Mouse (Mus musculus): ENCODE results near the gene Patj. TPM values are rescaled to one million over a fixed set of nuclear protein-coding genes. Genes with fewer than 3 reads are reported as not detected.

Gene Patj
- polyA plus RNA-seq, 1 experiment, result not detected

DNA sequence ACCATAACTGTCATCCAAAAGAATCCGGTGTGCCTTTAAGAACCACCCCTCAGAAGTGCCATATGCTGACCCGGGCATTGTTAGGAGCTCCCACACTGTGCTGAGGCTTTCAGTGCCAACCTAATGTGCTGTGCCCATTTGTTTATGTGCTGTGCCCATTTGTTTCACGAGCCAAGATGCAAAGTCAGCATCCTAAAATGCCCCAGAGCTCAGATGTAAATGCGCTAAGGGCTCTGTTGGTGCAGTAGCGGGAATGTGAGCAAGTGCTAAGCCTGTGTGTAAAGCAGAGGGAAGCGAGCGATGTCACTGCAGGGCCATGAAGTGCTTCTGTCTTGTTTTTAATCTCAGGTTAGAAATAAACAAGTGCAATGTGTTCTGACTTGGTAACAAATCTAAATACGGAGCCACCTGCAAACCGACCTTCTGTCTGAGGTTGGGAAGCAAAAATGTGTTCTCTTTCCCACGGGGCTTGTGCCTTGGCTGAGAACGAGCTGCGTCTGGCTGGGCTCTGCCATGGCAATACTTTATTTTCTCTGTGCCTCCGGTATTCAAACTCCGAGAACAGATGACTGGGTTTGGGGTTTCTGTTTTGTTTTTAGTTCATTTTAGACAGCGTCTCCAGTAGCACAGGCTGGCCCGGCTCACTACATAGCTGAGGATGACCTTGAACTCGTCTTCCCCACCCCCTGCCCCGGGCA is 239.7 kb downstream of the Patj start:
- no peak for TF ChIP-seq GATA1 (IDR thresholded peaks at IDR 0.05; ENCODE audit: low read length)

DNA sequence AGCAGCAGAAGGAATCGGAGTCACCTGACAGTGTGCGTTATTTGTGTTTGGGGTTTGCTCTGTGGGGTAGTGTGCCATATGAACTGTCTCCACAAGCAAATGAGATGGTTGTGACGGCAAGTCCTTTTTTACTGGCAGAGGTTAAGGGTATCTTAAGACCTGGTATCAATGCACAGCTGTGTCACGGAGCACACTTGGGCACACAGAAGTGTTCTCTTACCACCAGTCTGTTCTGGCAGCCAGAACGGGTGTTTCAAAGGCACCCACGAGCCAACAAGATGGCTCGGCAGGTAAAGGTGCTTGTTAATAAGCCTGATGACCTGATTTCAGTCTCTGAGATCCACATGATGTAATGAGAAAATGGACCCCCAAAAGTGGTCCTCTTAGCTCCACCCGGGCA is 243.1 kb downstream of the Patj start:
- TF ChIP-seq GATA1 (IDR thresholded peaks at IDR 0.05; ENCODE audit: low read length), result no peak

DNA sequence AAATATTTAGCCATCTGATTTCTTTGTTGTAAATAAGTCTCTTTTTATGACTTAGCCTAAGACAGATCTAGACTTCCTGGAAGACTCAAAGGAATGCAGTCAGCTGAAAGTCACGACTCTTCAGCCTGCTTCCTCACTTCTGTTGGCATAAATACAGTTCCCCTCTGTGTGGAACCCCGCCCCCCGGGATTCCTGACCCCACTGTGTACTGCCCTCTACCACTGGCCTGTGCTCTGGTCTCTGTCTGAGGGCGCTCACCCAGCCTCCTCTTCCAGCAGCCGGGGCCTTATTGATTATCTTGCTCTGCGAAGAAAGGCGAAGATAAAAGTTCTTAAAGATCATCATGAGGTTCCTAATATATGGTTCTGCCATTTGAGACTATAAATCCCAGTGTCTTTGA is 258.1 kb downstream of the Patj start:
- no peak for TF ChIP-seq GATA1 (IDR thresholded peaks at IDR 0.05; ENCODE audit: low read length)

DNA sequence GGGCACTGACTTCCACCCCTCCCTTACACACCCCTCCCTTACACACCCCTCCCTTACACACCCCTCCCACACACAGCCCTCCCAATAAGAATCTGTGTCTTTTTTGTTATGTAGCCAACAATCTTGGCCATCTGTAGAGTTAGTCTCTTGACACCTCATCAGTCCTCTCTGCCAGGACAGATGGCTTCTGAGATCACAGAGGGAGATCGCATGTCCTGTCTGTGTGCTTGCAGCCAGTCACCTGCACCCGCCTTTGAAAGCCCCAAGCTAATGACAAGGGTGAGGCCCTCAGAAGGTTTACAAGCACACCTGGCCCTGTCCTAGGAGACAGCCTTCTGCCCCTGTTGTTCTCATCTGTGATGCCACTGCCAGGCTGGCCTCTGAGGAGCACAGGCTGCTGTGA is 258.8 kb downstream of the Patj start:
- TF ChIP-seq GATA1 (IDR thresholded peaks at IDR 0.05; ENCODE audit: low read length), result no peak

DNA sequence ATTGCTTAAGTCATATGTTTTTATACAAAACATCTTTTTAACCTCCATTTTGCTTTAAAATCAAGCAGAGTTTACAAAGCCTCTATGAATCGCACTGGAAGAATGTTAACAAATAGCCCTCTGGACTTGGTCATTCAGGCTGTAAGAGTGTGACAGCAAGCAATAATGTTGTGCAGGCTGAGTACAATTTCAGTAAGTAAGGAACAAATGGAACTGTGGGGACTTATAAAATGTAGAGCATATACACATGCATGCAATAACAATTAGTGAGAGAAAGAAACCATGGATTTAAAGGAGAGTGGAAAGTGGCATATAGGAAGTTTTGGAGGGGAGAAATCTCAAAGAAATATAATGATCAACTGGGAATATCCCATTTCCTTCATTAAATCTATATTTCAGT is 261.2 kb downstream of the Patj start:
- TF ChIP-seq GATA1 (IDR thresholded peaks at IDR 0.05; ENCODE audit: low read length), result no peak

DNA sequence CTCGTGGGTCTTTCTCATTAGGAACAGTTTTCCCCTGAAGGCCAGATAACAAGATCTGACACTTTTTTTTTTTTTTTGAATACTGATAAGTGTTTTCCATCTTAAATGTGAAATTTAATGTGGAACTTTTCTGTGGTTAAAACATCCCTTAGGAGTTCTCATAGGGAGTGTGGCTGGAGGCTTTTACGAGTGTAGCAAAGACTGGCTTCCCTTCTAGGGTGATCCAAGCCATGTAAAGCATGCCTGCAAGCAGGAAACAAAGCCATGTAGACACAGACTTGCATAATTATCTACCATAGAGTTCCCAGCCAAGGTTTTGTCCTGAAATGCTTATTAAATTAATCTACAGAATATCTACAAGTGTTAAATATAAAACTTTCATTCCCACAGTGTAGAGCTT is 263.4 kb downstream of the Patj start:
- no peak for TF ChIP-seq GATA1 (IDR thresholded peaks at IDR 0.05; ENCODE audit: low read length)

DNA sequence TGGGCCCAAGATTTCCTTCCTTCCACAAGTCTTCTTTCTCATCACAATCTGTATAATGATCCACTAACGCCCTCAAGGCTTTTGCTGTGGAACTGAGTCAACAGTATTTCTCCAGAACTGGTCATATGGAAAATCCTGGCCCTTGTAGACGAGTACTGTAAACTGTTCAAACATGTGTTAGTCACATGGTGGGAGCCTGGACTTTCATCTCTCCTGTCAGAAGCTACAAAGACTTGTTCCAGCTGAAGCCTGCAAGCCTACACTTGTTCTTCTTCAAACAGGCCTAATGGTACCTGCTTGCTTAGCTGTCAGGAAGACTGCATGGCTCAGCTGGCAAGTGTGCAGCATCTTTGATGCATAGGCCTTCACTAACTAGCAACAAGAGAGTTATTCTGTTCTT is 264.9 kb downstream of the Patj start:
- no peak for TF ChIP-seq GATA1 (IDR thresholded peaks at IDR 0.05; ENCODE audit: low read length)

DNA sequence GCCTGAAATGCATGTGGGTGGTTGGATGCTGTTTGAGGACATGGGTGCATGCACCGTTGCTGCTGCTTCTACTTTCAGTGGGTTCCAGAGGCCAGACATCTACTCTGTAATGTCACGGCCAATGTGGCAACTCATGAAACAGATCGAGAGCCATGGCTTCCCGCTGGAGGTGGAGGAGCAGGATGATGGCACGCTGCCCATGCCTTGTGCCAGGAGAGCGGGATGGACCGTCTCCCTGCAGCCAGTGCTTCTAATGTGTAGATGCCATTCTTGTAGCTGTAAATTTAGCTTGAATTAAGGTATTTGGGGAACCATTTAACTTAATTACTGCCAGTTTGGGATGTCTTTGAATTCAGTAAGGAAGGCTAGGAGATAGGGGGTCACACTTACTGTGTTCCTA is 270.3 kb downstream of the Patj start:
- TF ChIP-seq GATA1 (IDR thresholded peaks at IDR 0.05; ENCODE audit: low read length), result no peak

DNA sequence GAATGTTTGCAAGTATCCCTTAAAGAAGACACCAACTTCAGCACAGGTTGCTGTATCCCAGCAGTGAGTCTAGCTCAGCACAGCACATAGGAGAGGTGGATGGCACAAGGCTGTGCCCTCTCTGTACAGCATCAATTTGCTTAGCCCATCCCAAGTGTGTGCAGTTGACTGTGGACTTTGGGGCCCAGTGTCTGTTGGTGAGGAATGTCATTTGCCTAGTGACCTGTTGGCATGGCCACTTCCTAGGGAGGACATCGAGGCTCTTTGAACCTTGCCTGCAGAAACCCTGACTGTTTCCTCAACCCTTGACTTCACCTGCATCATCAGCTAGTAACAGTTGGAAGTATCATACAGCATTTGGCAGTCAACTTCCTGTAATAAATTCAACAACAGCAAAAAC is 270.9 kb downstream of the Patj start:
- TF ChIP-seq GATA1 (IDR thresholded peaks at IDR 0.05; ENCODE audit: low read length), result no peak

DNA sequence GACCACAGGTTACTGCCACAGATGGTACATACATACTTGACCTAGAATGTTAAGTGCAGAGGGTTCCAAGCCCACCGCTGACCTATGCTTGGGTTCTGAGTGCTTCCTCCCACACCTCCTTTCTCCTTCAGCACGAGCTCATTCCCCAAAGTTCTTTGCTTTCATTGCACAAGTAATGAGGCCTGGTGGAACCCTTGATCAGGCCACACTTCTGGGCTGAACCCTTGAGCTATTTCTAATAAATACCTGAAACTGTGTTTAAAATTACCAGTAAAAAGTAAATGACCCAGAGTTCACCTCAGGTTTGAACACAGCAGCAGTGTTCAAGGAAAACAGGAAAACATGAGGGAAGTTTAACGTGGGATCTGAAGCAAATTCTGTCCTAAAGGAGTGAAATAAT is 271.4 kb downstream of the Patj start:
- TF ChIP-seq GATA1 (IDR thresholded peaks at IDR 0.05; ENCODE audit: low read length), result no peak

DNA sequence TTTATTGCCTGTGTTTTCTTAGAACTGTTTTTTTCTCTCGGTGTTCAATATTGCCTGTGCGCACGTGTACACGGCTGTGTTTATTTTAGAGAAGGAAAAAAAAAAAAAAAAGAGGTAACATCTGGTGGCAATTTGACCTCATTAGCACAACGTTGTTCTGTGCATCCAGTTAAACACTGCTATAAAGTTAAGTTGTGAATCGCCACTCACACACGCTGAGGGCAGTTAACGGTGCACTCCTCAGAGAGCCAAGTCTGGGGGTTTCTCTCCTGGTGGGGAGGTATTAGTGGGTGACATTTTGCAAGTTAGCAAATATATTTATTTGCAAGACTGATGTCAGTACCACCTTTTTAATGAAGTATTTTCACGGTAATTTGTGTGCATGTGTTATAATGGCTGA is 281.9 kb downstream of the Patj start:
- no peak for TF ChIP-seq GATA1 (IDR thresholded peaks at IDR 0.05; ENCODE audit: low read length)

DNA sequence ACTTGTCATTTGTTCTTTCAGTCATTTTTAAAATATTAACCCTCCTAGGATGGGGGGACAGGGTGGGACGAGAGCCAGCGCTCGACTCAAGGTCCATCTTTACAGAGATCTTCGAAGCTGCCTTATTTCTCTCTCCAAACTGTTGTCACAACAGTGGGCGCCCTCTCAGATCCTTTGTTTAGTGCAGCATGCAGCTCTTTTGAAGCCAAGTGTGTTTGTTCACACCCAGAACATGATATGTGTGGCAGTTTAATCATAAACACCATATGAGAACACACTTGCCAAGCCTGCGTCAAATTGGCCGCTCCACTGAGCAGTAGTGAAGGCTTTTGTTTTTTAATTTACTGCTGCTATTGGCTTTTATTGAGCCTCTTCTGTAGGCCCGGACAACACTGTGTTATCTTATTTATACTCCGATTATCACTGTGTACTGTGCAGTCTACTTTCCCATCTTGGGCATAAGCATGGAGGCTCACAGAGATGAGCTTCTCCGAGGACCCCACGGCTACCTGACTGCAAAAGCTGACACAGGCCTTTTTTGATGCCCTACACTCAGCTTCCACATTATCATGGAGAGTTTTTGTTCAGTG is 291.2 kb downstream of the Patj start:
- TF ChIP-seq GATA1 (IDR thresholded peaks at IDR 0.05; ENCODE audit: low read length), result no peak

DNA sequence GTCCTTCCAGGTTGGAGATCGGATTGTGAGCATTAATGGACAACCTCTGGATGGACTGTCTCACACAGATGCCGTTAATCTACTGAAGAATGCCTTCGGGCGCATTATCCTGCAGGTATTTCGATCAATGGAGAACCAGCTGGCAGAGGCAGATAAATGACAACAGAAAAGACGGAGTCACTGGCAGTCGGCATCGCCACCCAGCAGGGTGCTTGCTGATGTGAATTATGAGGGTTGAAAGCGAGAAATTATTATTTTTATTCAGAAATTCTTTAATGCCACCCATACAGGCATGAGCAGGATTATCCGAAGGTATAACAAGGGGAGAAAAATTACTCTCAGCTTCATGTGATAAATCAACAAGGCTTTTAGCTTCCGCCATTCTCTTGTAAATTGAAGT is 292.5 kb downstream of the Patj start:
- no peak for TF ChIP-seq GATA1 (IDR thresholded peaks at IDR 0.05; ENCODE audit: low read length)

DNA sequence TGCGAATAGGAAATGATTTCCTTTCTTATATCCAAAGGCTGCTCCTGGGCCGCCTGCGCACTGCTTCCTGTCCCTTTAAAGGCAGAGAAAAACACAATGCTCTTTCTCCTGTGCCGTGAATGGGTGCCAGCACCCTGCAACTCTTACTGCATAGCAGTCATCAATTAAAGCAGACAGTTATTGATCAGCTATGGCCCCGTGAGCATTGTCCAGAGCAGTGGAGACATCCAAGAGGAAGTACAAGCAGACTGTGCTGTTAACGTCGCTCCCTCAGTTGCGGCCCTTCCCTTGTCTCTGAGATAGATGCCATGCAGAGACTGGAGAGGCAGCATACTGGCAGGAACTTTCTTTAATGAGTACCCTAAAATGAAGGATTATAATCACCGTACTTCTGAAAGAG is 292.9 kb downstream of the Patj start:
- TF ChIP-seq GATA1 (IDR thresholded peaks at IDR 0.05; ENCODE audit: low read length), result no peak

DNA sequence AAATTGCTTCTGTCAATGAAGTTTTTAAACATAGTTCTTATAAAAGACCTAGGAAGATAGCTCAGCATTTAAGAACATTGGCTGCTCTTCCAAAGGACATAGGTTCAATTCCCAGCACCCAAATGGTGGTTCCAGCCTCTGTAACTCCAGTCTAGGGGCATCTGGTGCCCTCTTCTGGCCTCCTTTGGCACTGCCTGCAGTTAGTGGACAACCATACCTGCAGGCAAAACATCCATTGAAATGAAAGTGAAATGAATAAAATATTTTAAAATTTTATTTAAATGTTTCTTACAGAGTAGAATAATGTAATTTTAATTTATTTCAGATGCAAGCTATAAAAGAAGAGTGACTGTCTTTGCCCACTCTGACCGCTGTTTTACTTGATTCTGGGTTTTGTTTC is 294.4 kb downstream of the Patj start:
- TF ChIP-seq GATA1 (IDR thresholded peaks at IDR 0.05; ENCODE audit: low read length), result no peak

DNA sequence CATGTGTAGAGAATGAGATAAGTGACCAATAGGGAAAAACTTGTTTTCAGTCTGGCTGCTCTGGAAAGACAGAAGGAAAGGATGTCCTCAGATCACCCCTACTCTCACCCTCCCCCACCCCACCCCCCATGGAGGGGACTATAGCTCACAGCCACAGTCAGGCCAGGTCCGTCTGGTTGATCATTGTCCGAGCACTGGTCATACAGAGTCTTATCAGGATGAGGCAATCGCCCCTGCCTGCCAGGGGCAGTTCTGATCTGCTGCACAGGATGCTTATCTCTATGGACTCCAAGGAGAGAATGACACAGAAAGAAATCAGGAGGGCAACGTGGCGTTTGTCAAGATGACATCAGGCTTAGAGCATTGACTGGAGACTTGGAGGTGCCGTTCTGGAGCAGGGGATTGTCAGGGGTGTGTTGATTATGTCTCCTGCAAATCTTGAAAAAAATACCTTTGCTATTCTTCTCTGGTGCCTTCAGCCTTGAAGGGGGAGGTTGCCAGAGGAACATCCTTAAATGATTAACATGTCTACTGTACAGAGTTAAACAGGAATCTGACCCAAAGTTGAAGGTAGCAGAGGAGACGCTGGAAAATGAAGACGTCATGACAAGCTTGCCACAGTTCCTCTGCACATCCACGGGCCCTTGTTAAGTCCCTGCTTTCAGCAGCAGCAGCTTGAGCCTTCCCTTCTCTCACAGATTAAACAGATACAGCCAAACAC is 298.0 kb downstream of the Patj start:
- no peak for TF ChIP-seq GATA1 (IDR thresholded peaks at IDR 0.05; ENCODE audit: low read length)

DNA sequence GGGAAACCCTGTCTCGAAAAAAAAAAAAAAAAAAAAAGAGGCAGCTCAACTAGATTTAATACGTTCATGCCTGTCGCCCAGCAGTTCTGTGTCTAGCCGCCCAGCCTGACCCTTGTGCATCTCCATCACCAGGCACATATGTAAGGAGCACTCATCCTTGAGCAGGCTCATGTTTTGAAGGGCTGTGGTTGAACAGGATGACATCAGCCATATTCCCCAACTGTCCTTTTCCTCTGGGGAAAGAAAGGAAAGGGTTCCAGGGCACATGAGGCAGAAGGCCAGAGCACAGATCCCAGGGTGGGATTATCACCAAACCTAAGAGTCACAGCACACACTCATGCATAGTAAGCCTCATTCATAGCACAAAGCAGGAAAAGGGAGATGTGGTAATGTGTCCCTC is 302.3 kb downstream of the Patj start:
- TF ChIP-seq GATA1 (IDR thresholded peaks at IDR 0.05; ENCODE audit: low read length), result no peak
